Mouse (Mus musculus): Measurements from ENCODE around the gene Hhatl. TPM values are rescaled to one million over a fixed set of nuclear protein-coding genes. Genes with fewer than 3 reads are reported as not detected.

Hhatl gene
- polyA plus RNA-seq, 1 experiment from 2014 or later = 0.15 TPM

GRCm38 (mm10) chr9:121797722-121798121, 5.4 kb upstream of the Hhatl start:
- Histone ChIP-seq H3K27me3 (no peaks in the 10 kb centered on the region), H3K4me2 (replicated peaks) (no peak overlapping the region), H3K4me1 (peaks cover 14% of the 10 kb centered on the region; the same call in 1 of the 2 replicates), H3K27ac (no peak overlapping the region), H3K4me3 (no peak overlapping the region), H3K36me3 (no peaks in the 10 kb centered on the region), H3K9ac (no peak overlapping the region), H3K9me3 (replicated peaks) (no peaks in the 10 kb centered on the region)
- no peak for ATAC-seq (ENCODE audit: low FRiP score)
- WGBS = 28% methylated on average over 12 of the region's 12 CpGs

- Histone ChIP-seq H3K4me3 (no peak overlapping the region), H3K36me3 (no peaks in the 10 kb centered on the region), H3K9me3 (replicated peaks) (no peaks in the 10 kb centered on the region), H3K27me3 (0 out of 2 replicates have a peak, but pooled peaks cover 5% of the 10 kb centered on the region), H3K4me1 (peaks cover 14% of the 10 kb centered on the region; the same call in 1 of the 2 replicates), H3K9ac (peak overlapping the region; percentile 18; the same call in 1 of the 2 replicates), H3K27ac (no peak overlapping the region), H3K4me2 (replicated peaks) (no peak overlapping the region)
- no peak for ATAC-seq (ENCODE audit: low FRiP score)
- 67% methylated on average over 1 of the region's 1 CpGs for WGBS
These were observed 2.7 kb upstream of the Hhatl start for GRCm38 (mm10) chr9:121794972-121795539.

DNA sequence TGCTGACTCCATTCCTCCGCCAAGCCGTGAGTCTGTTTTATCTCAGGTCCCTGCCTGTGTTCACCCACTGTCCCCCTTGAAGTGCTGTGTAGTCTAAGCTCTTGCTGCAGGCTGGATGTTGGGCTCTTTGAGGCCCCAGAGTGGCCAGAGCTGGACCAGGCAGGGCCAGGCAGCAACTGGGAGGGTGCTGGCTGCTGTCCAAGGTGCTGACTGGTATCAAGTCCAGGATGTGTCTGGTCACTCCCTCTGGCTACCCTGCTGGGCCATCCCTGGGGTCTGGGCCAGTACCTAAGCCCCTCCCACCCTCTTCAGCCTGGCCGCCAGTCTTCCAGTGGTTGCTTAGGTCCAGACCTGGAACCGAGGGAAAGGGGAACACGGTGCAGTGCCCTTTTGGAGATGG, 1.1 kb downstream of the Hhatl start:
- Histone ChIP-seq H3K27ac (no peak overlapping the region), H3K27me3 (0 out of 2 replicates have a peak, but pooled peaks cover 5% of the 10 kb centered on the region), H3K9me3 (replicated peaks) (no peaks in the 10 kb centered on the region), H3K4me3 (no peak overlapping the region), H3K4me2 (replicated peaks) (no peak overlapping the region), H3K9ac (no peak overlapping the region), H3K4me1 (peaks cover 9% of the 10 kb centered on the region; the same call in 1 of the 2 replicates), H3K36me3 (no peaks in the 10 kb centered on the region)
- WGBS = 19% methylated on average over 5 of the region's 5 CpGs
- ATAC-seq (ENCODE audit: low FRiP score) = no peak

DNA sequence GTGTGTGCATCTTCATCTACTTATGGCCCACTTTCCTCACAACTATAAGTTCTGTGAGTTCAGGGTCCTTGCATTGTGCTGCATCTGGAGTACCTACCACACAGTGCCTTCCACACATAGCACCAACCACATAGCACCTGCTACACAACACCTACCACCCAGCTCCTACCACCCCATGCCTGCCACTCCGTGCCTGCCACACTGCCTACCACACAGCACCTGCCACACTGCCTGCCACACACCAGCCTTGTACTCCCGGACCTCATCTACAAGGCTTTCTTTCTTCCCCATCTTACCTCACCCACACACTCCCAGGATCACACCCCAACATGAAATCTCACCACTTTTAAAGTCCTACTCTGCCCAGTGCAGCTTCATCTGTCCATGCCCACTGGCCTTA, 5.9 kb downstream of the Hhatl start:
- H3K4me2 ChIP-seq (replicated peaks) = no peak overlapping the region
- 94% methylated on average over 2 of the region's 2 CpGs for WGBS
- no peaks in the 10 kb centered on the region for H3K4me1 ChIP-seq
- H3K36me3 ChIP-seq = no peaks in the 10 kb centered on the region
- no peak overlapping the region for H3K9ac ChIP-seq
- 0 out of 2 replicates have a peak, but pooled peaks cover 2% of the 10 kb centered on the region for H3K27me3 ChIP-seq
- H3K27ac ChIP-seq = no peak overlapping the region
- H3K9me3 ChIP-seq (replicated peaks) = no peaks in the 10 kb centered on the region
- ATAC-seq (ENCODE audit: low FRiP score) = no peak
- H3K4me3 ChIP-seq = no peak overlapping the region

GRCm38 (mm10) chr9:121785261-121785660, 7.0 kb downstream of the Hhatl start:
- H3K4me2 ChIP-seq (replicated peaks) = no peak overlapping the region
- no peak for ATAC-seq (ENCODE audit: low FRiP score)
- 87% methylated on average over 8 of the region's 8 CpGs for WGBS
- no peaks in the 10 kb centered on the region for H3K4me1 ChIP-seq
- no peaks in the 10 kb centered on the region; the same call in 1 of the 2 replicates for H3K27me3 ChIP-seq
- no peaks in the 10 kb centered on the region for H3K36me3 ChIP-seq
- no peak overlapping the region for H3K9ac ChIP-seq
- H3K4me3 ChIP-seq = no peak overlapping the region
- H3K9me3 ChIP-seq (replicated peaks) = no peaks in the 10 kb centered on the region
- H3K27ac ChIP-seq = no peak overlapping the region

DNA sequence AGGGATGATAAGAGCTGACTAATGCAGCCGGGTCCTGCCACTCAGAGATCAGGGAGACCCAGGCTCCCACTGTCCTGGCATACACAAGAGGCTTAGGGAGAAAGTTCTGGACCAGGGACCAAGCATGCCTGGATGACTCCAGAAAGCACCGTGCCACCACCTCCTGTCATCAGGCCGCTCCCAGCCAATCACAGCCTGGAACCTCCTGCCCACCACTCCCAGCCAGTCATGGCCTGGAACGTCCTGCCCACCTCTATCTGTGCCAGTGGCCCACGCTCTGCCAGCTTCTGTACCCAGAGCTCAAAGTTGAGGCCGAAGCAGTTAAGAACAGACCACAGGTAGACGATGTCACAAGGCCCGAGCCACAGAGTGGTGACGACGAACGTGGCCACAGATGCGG, 7.5 kb downstream of the Hhatl start:
- Histone ChIP-seq H3K27ac (no peak overlapping the region), H3K9me3 (replicated peaks) (no peaks in the 10 kb centered on the region), H3K36me3 (no peaks in the 10 kb centered on the region), H3K27me3 (peaks cover 3% of the 10 kb centered on the region; the same call in 1 of the 2 replicates), H3K4me3 (no peak overlapping the region), H3K4me1 (no peaks in the 10 kb centered on the region), H3K4me2 (replicated peaks) (no peak overlapping the region), H3K9ac (no peak overlapping the region)
- no peak for ATAC-seq (ENCODE audit: low FRiP score)
- WGBS = 86% methylated on average over 12 of the region's 12 CpGs

- ATAC-seq (ENCODE audit: low FRiP score) = peak; percentile 60
- Histone ChIP-seq H3K36me3 (no peaks in the 10 kb centered on the region), H3K4me2 (replicated peaks) (peak overlapping the region; percentile 57), H3K27me3 (peaks cover 48% of the 10 kb centered on the region), H3K4me3 (peak overlapping the region; percentile 25), H3K27ac (no peak overlapping the region), H3K4me1 (peaks cover 9% of the 10 kb centered on the region), H3K9ac (0 out of 2 replicates have a peak overlapping the region, but pooled peaks have one; percentile 44), H3K9me3 (replicated peaks) (no peaks in the 10 kb centered on the region)
- WGBS = 15% methylated on average over 54 of the region's 54 CpGs
These were observed 14.2 kb downstream of the Hhatl start for GRCm38 (mm10) chr9:121778066-121778624.

DNA sequence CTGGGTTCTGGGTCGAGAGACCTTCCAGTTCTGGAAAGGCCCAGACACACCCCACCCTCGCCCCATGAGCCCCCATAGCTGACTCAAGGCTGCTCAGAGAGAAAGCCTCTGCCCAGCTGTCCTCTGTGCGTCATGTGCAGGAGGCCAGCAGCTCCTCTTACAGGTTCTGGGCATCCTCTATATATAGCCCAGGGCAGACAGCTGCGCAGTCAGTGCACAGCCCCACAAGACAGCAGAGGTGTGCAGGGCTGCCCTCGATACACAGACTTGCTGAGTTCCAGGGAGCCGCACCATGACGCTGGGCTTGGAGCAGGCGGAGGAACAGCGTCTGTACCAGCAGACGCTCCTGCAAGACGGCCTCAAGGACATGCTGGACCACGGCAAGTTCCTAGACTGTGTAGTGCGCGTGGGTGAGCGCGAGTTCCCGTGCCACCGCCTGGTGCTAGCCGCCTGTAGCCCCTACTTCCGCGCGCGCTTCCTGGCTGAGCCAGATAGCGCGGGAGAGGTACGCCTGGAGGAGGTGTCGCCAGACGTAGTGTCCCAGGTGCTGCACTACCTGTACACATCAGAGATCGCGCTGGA, 14.7 kb downstream of the Hhatl start, which contains the start of gene Klhl40:
TSS of gene Klhl40 (plus strand) at position 124 of the 582 bp plus-strand sequence.
- H3K4me3 ChIP-seq = peak within 1 kb of the TSS; percentile 25
- H3K4me1 ChIP-seq = peaks cover 9% of the 10 kb centered on the region
- H3K27ac ChIP-seq = no peak within 1 kb of the TSS
- ATAC-seq (ENCODE audit: low FRiP score) = peak; percentile 55
- 0 out of 2 replicates have a peak within 1 kb of the TSS, but pooled peaks have one; percentile 44 for H3K9ac ChIP-seq
- no peaks in the 10 kb centered on the region for H3K9me3 ChIP-seq (replicated peaks)
- H3K36me3 ChIP-seq = no peaks in the 10 kb centered on the region
- H3K27me3 ChIP-seq = peaks cover 48% of the 10 kb centered on the region
- H3K4me2 ChIP-seq (replicated peaks) = peak within 1 kb of the TSS; percentile 57
- 21% methylated on average over 30 of the region's 30 CpGs for WGBS

- Histone ChIP-seq H3K4me1 (peaks cover 9% of the 10 kb centered on the region), H3K4me2 (replicated peaks) (no peak overlapping the region), H3K27ac (no peak overlapping the region), H3K27me3 (peaks cover 48% of the 10 kb centered on the region), H3K9ac (no peak overlapping the region), H3K4me3 (no peak overlapping the region), H3K36me3 (no peaks in the 10 kb centered on the region), H3K9me3 (replicated peaks) (no peaks in the 10 kb centered on the region)
- WGBS = 85% methylated on average over 7 of the region's 7 CpGs
- no peak for ATAC-seq (ENCODE audit: low FRiP score)
These were observed 15.8 kb downstream of the Hhatl start for GRCm38 (mm10) chr9:121776511-121776910.

DNA sequence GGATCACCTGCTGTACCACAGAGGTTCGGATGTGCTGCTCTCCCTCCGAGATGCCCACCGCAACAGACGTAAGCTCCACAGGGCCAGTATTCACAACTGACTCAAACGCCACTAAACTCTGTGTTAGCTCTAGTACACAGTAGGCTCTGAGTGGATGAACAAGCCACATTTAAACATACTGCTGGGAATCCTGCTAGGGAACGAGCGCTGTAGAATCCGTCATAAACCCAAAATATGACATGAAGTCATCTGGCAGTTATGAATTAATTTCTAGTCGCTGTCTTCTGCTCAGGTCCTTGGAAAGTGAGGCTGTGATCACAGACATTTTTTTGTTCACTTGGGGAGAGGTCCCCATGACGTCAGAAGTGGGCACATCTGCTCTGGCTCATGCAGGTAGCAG, 16.4 kb downstream of the Hhatl start:
- Histone ChIP-seq H3K4me2 (replicated peaks) (no peak overlapping the region), H3K4me1 (peaks cover 9% of the 10 kb centered on the region), H3K27ac (no peak overlapping the region), H3K9me3 (replicated peaks) (no peaks in the 10 kb centered on the region), H3K9ac (no peak overlapping the region), H3K4me3 (no peak overlapping the region), H3K27me3 (peaks cover 48% of the 10 kb centered on the region), H3K36me3 (no peaks in the 10 kb centered on the region)
- WGBS = 82% methylated on average over 10 of the region's 10 CpGs
- ATAC-seq (ENCODE audit: low FRiP score) = no peak

DNA sequence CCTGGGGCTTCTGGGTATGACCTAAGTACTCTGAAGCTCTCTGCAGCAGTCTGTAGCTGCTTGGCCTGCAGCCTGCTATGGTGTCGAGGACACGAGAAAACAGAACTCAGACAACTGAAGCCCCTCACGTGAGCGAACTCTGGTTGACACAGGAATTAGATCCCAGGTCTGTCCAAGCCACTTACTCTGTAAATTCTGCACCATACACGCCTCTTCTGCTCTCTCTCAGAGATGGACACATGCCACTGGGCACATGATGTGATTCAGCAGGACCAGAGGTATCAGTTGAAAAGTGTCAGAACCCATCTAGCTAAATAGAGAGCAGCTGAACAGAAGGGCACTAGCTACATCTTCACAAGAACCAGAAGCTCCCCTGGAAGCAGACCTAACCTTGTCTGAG, 19.9 kb downstream of the Hhatl start:
- Histone ChIP-seq H3K36me3 (peaks cover 14% of the 10 kb centered on the region), H3K4me3 (no peak overlapping the region), H3K27me3 (peaks cover 21% of the 10 kb centered on the region), H3K4me1 (no peaks in the 10 kb centered on the region), H3K9ac (no peak overlapping the region), H3K27ac (no peak overlapping the region), H3K4me2 (replicated peaks) (no peak overlapping the region), H3K9me3 (replicated peaks) (no peaks in the 10 kb centered on the region)
- no peak for ATAC-seq (ENCODE audit: low FRiP score)
- 77% methylated on average over 5 of the region's 5 CpGs for WGBS

- Histone ChIP-seq H3K4me2 (replicated peaks) (no peak overlapping the region), H3K27ac (no peak overlapping the region), H3K4me1 (peaks cover 23% of the 10 kb centered on the region), H3K4me3 (no peak overlapping the region), H3K27me3 (no peaks in the 10 kb centered on the region), H3K36me3 (peaks cover 59% of the 10 kb centered on the region), H3K9ac (no peak overlapping the region; the same call in 1 of the 2 replicates), H3K9me3 (replicated peaks) (no peaks in the 10 kb centered on the region)
- no peak for ATAC-seq (ENCODE audit: low FRiP score)
- WGBS = 94% methylated on average over 16 of the region's 16 CpGs
These were observed 27.0 kb downstream of the Hhatl start for GRCm38 (mm10) chr9:121765166-121765855.

Measured in hindbrain, embryonic 12.5 days (tissue).